Mouse (Mus musculus): ENCODE results near the gene Sept11. TPM values are rescaled to one million over a fixed set of nuclear protein-coding genes. Genes with fewer than 3 reads are reported as not detected.

The Sept11 gene
- total and polyA plus RNA-seq, 3 experiments: 34.9 to 245 (median 87.2) TPM

DNA sequence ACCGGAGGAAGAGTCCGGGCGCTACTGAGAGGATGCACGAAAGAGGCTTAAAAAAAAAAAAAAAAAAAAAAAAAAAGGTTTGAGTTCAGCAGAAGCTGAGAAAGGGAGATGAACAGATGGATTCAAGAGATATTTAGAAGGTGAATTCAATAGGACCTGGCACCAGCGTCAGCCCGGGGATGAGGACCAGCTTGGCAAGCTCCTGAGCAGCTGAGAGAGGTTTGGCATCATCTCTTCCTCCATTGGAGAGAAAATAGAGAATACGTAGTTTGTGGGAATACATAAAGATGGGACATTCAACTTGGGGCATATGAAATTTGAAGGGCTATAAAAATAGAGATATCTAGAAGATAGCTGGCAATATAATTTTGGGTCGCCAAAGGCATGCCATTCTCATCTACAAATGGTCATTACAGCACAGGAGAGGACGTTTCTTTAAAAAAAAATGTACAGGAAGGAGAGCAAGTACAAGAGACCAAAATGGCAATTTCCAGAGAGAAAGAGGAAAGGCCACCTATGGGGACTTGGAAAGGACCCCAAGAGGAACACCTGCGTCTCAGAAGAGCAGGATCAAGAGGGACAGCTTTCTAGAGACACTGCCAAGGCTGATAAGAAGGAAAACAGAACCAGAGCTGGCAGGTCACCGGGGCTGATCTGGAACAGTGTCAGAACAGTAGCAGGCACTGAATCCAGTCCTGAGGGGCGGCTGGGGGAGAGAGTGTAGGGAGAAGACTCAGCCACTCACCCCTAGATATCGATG, 44.6 kb upstream of the Sept11 start:
- Histone ChIP-seq H3K9ac (ENCODE audit: control insufficient read depth, low read depth, low read length, poor library complexity, severe bottlenecking) (no peak overlapping the region), H3K4me1 (ENCODE audit: control insufficient read depth in 1 of 2, insufficient read depth in 2 of 2, low read length in 2 of 2) (no peaks in the 10 kb centered on the region), H3K27me3 (ENCODE audit: control insufficient read depth in 1 of 2, insufficient read depth in 2 of 2, low read length in 2 of 2) (no peaks in the 10 kb centered on the region; a peak in 1 of 4 replicates), H3K79me2 (ENCODE audit: control insufficient read depth, insufficient read depth, low read length, poor library complexity) (no peaks in the 10 kb centered on the region), H3K9me3 (replicated peaks; ENCODE audit: insufficient read depth, low read length) (no peaks in the 10 kb centered on the region), H3K36me3 (ENCODE audit: control insufficient read depth in 1 of 2, insufficient read depth in 2 of 2, low read length in 2 of 2) (no peaks in the 10 kb centered on the region), H3K27ac (ENCODE audit: control insufficient read depth, low read depth, low read length) (no peak overlapping the region), H3K4me3 (ENCODE audit: control insufficient read depth in 1 of 2, insufficient read depth in 1 of 2, low read depth in 2 of 2, low read length in 2 of 2) (no peak overlapping the region)
- no peak for DNase-seq (ENCODE audit: low read depth, low spot score)
- TF ChIP-seq RCOR1 (IDR thresholded peaks at IDR 0.05; ENCODE audit: low read depth, low read length): no peak
- no peak for TF ChIP-seq KAT2A (conservative IDR thresholded peaks at IDR 0.05; ENCODE audit: low read depth, low read length)
- no peak for TF ChIP-seq ZKSCAN1 (IDR thresholded peaks at IDR 0.05; ENCODE audit: low read depth, low read length)

DNA sequence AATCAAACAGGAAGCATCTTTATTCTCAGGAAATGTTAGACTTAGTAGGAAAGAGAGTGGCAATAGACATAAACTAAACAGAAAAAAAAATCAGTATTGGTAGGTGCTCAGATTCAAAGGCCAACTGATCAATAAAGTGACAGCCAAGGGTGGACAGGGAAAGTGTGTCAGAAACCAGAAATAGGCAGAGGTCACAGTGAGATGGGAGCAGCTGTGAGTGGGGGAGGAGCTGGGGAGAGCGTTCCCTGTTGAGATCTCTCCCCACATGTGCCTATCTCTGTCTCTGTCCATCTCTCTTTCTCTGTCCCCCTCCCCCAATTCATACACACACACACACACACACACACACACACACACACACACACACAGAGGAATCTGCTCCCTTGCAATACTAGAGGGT, 43.3 kb upstream of the Sept11 start:
- H3K9me3 ChIP-seq (replicated peaks; ENCODE audit: insufficient read depth, low read length): no peaks in the 10 kb centered on the region
- no peaks in the 10 kb centered on the region for H3K79me2 ChIP-seq (ENCODE audit: control insufficient read depth, insufficient read depth, low read length, poor library complexity)
- no peaks in the 10 kb centered on the region for H3K4me1 ChIP-seq (ENCODE audit: control insufficient read depth in 1 of 2, insufficient read depth in 2 of 2, low read length in 2 of 2)
- TF ChIP-seq USF2 (IDR thresholded peaks at IDR 0.05; ENCODE audit: borderline replicate concordance in 1 of 2, insufficient read depth in 1 of 2, low read depth in 1 of 2, low read length in 2 of 2) (no peak), KAT2A (conservative IDR thresholded peaks at IDR 0.05; ENCODE audit: low read depth, low read length) (no peak), TBP (IDR thresholded peaks at IDR 0.05; ENCODE audit: low read depth, low read length) (no peak), UBTF (IDR thresholded peaks at IDR 0.05; ENCODE audit: borderline replicate concordance, insufficient read depth, low read depth, low read length) (no peak), EP300 (IDR thresholded peaks at IDR 0.05; ENCODE audit: low read depth in 1 of 2, low read length in 2 of 2) (no peak), HCFC1 (IDR thresholded peaks at IDR 0.05; ENCODE audit: low read depth, low read length) (no peak), CTCF (IDR thresholded peaks at IDR 0.05 in 2 of 3, conservative IDR thresholded peaks at IDR 0.05 in 1 of 3; ENCODE audit: control insufficient read depth in 1 of 3, insufficient read depth in 1 of 3, low read depth in 2 of 3, low read length in 3 of 3, poor library complexity in 1 of 3, severe bottlenecking in 1 of 3) (no peak), MAZ (IDR thresholded peaks at IDR 0.05; ENCODE audit: low read depth, low read length) (no peak), BHLHE40 (IDR thresholded peaks at IDR 0.05; ENCODE audit: borderline replicate concordance, low read depth, low read length) (no peak), MAFK (IDR thresholded peaks at IDR 0.05; ENCODE audit: borderline replicate concordance, low read depth, low read length) (no peak), MEF2A (IDR thresholded peaks at IDR 0.05; ENCODE audit: extremely low read depth, insufficient replicate concordance, low read depth, low read length, poor library complexity, severe bottlenecking) (no peak), NRF1 (IDR thresholded peaks at IDR 0.05; ENCODE audit: insufficient read depth, low read depth, low read length, poor library complexity, severe bottlenecking) (no peak), SMC3 (IDR thresholded peaks at IDR 0.05; ENCODE audit: low read depth, low read length) (no peak), GABPA (IDR thresholded peaks at IDR 0.05; ENCODE audit: low read depth, low read length) (no peak), ELF1 (IDR thresholded peaks at IDR 0.05; ENCODE audit: low read depth, low read length) (no peak), E2F4 (IDR thresholded peaks at IDR 0.05; ENCODE audit: borderline replicate concordance, low read depth, low read length) (no peak)
- no peak overlapping the region for H3K4me3 ChIP-seq (ENCODE audit: control insufficient read depth in 1 of 2, insufficient read depth in 1 of 2, low read depth in 2 of 2, low read length in 2 of 2)
- no peaks in the 10 kb centered on the region; a peak in 1 of 4 replicates for H3K27me3 ChIP-seq (ENCODE audit: control insufficient read depth in 1 of 2, insufficient read depth in 2 of 2, low read length in 2 of 2)
- no peak overlapping the region for H3K27ac ChIP-seq (ENCODE audit: control insufficient read depth, low read depth, low read length)
- H3K36me3 ChIP-seq (ENCODE audit: control insufficient read depth in 1 of 2, insufficient read depth in 2 of 2, low read length in 2 of 2): no peaks in the 10 kb centered on the region
- no peak for DNase-seq (ENCODE audit: low read depth, low spot score)
- H3K9ac ChIP-seq (ENCODE audit: control insufficient read depth, low read depth, low read length, poor library complexity, severe bottlenecking): no peak overlapping the region

Measured in MEL (cell line).